Mouse (Mus musculus): ENCODE data around the gene Kif26a. TPM values are rescaled to one million over a fixed set of nuclear protein-coding genes. Genes with fewer than 3 reads are reported as not detected.

Kif26a gene
- polyA plus RNA-seq, 1 experiment from 2014 or later: 2.2 TPM

DNA sequence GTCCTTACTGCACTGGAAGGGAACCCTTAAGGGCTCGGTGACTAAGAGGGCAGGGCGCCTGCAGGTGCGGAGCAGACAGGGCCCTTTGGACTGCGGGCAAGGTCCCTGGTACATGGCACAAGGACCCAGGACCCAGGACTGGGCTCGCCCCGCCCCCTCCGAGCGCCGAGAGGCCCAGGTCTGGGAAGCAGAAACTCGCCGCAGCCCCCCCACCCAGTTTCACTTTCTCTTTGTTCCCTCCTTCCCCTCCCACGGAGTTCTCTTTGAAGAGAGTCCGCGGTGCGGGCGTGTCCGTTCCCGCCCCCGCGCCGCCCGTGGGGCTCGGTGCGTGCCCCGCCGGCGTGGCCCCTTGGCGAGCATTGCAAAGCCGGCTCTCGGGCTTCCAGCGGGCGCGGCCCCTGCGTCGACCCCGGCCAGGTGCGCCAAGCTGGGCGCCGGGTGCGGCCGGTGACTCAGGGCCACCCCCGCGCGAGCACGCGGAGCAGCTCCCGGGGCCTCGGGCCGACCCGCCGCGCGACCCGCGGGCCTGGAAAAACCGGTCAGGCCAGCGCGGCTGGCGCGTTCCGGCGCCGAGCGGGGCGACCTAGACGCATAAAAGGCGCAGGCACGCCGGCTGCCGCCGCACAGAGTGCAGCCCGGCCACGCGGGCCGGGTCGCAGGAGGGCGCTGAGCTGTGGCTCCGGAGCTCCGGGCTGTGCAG lies 15.7 kb upstream of the Kif26a start:
- H3K4me1 ChIP-seq (ENCODE audit: insufficient read depth): 0 out of 2 replicates have a peak, but pooled peaks cover 3% of the 10 kb centered on the region
- peak overlapping the region; percentile 77 for H3K9ac ChIP-seq
- H3K9me3 ChIP-seq (ENCODE audit: low read depth, low read length): no peaks in the 10 kb centered on the region
- DNase-seq (peak; percentile 82), ATAC-seq (ENCODE audit: insufficient read depth) (peak; percentile 88)
- 1% methylated on average over 73 of the region's 79 CpGs for WGBS
- H3K36me3 ChIP-seq (ENCODE audit: insufficient read depth): no peaks in the 10 kb centered on the region
- peak overlapping the region; percentile 70 for H3K4me3 ChIP-seq (ENCODE audit: low read depth, low read length)
- peak overlapping the region; percentile 93 for H3K4me2 ChIP-seq
- H3K27ac ChIP-seq (ENCODE audit: low read depth): peak overlapping the region; percentile 78
- H3K27me3 ChIP-seq (ENCODE audit: insufficient read depth, low read length): peaks cover 23% of the 10 kb centered on the region
- no peak for TF ChIP-seq CTCF (IDR thresholded peaks at IDR 0.05; ENCODE audit: low read depth)

DNA sequence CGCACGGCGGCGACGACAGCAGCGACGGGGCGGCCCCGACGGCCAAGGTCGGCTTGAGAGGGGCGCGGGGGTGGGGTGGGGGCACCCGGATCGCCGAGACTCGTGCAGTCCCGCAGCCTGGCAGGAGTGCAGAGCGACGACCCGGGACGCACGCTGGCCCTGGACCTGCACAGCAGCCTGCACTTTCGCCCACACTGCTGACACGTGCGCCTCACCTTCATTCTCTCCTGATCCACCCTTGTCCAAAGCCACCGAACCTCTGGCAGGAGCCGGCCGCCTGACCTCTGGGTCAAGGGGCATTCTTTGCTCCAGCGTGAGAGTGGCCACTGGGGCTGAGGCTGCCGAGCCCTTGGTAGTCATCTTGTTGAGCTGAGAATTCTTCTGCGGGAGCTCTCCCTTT lies 15.1 kb upstream of the Kif26a start:
- Histone ChIP-seq H3K27ac (ENCODE audit: low read depth) (no peak overlapping the region), H3K27me3 (ENCODE audit: insufficient read depth, low read length) (peaks cover 23% of the 10 kb centered on the region), H3K4me3 (ENCODE audit: low read depth, low read length) (peak overlapping the region; percentile 70), H3K9me3 (ENCODE audit: low read depth, low read length) (no peaks in the 10 kb centered on the region), H3K4me1 (ENCODE audit: insufficient read depth) (0 out of 2 replicates have a peak, but pooled peaks cover 3% of the 10 kb centered on the region), H3K9ac (peak overlapping the region; percentile 77), H3K36me3 (ENCODE audit: insufficient read depth) (no peaks in the 10 kb centered on the region), H3K4me2 (peak overlapping the region; percentile 93)
- DNase-seq (no peak), ATAC-seq (ENCODE audit: insufficient read depth) (peak; percentile 47)
- TF ChIP-seq CTCF (IDR thresholded peaks at IDR 0.05; ENCODE audit: low read depth): no peak
- WGBS: 12% methylated on average over 32 of the region's 32 CpGs

DNA sequence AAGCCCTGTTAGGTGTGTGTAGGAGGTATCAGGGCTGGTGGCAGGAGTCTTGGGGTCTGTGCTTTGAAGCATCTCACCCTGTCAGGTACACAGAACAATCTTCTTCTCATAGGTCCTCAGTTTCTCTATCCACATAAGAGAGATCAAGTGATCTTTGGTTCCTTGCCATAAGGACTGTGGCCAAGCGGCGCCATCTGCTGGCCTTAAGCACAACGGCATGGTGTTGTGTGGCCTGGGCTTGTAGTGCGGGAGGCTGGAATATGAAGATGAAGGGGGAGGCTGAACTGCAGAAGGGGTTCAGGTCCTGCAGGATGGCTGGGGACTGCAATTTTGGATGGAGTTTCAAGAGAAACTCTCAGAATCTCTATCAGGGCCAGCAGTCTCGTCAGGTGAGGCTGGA lies 5.8 kb upstream of the Kif26a start:
- peak; percentile 92 for TF ChIP-seq CTCF (IDR thresholded peaks at IDR 0.05; ENCODE audit: low read depth)
- Histone ChIP-seq H3K4me2 (no peak overlapping the region), H3K9me3 (ENCODE audit: low read depth, low read length) (no peaks in the 10 kb centered on the region), H3K4me3 (ENCODE audit: low read depth, low read length) (no peak overlapping the region), H3K36me3 (ENCODE audit: insufficient read depth) (no peaks in the 10 kb centered on the region), H3K27ac (ENCODE audit: low read depth) (no peak overlapping the region), H3K27me3 (ENCODE audit: insufficient read depth, low read length) (peaks cover 47% of the 10 kb centered on the region), H3K4me1 (ENCODE audit: insufficient read depth) (no peaks in the 10 kb centered on the region), H3K9ac (no peak overlapping the region)
- WGBS: 2% methylated on average over 5 of the region's 5 CpGs
- ATAC-seq (ENCODE audit: insufficient read depth): no peak
- DNase-seq: peak; percentile 82

DNA sequence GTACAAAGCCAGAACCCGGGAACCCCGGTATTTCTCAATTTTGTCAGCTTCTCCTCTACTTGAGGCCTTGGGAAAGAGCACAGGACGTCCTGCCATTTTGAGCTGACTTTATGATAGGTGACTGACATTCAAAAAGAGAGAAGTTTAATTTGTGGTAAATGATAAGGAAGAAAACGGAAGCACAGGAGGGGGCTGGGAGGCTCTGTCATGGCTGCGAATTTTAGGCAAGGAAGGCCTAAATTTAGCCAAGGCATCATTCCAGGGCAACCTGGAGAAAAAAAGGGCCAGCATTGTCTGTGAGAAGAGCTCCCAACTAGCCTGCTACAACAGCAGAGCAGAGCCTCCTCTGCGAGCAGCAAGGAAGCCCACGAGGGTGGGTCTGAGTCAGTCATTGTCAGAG lies 5.3 kb upstream of the Kif26a start:
- H3K27ac ChIP-seq (ENCODE audit: low read depth): no peak overlapping the region
- no peak overlapping the region for H3K9ac ChIP-seq
- no peaks in the 10 kb centered on the region for H3K36me3 ChIP-seq (ENCODE audit: insufficient read depth)
- ATAC-seq (ENCODE audit: insufficient read depth): no peak
- H3K9me3 ChIP-seq (ENCODE audit: low read depth, low read length): no peaks in the 10 kb centered on the region
- no peaks in the 10 kb centered on the region for H3K4me1 ChIP-seq (ENCODE audit: insufficient read depth)
- WGBS: 54% methylated on average over 7 of the region's 7 CpGs
- DNase-seq: no peak
- no peak overlapping the region for H3K4me3 ChIP-seq (ENCODE audit: low read depth, low read length)
- H3K27me3 ChIP-seq (ENCODE audit: insufficient read depth, low read length): peaks cover 47% of the 10 kb centered on the region
- TF ChIP-seq CTCF (IDR thresholded peaks at IDR 0.05; ENCODE audit: low read depth): no peak
- no peak overlapping the region for H3K4me2 ChIP-seq

DNA sequence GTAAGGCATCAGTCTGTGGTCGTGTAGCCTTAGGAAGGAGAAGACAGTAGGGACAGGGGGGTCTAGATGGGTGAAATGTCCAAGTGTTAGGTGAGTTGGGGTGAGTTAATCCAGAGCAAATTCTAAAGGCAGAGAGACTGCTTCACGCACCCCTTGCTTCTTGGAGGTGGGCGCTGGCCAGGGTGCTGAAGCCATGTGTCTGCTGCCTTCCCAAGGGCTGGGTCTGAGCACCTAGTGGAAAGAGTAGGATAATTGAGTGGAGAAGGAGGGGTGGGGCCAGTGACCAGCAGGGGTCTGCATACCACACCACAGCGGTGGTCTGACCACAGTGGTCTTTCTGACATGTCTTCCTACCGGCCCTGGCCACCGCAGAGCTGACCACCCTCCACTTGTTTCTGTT lies 4.7 kb upstream of the Kif26a start:
- H3K9ac ChIP-seq: no peak overlapping the region
- H3K27ac ChIP-seq (ENCODE audit: low read depth): no peak overlapping the region
- H3K4me2 ChIP-seq: no peak overlapping the region
- H3K4me1 ChIP-seq (ENCODE audit: insufficient read depth): no peaks in the 10 kb centered on the region
- no peak overlapping the region for H3K4me3 ChIP-seq (ENCODE audit: low read depth, low read length)
- WGBS: 2% methylated on average over 6 of the region's 6 CpGs
- DNase-seq (peak; percentile 86), ATAC-seq (ENCODE audit: insufficient read depth) (no peak)
- H3K27me3 ChIP-seq (ENCODE audit: insufficient read depth, low read length): peaks cover 52% of the 10 kb centered on the region
- no peaks in the 10 kb centered on the region for H3K36me3 ChIP-seq (ENCODE audit: insufficient read depth)
- no peaks in the 10 kb centered on the region for H3K9me3 ChIP-seq (ENCODE audit: low read depth, low read length)
- TF ChIP-seq CTCF (IDR thresholded peaks at IDR 0.05; ENCODE audit: low read depth): peak; percentile 3; the same call in 1 of the 2 replicates

DNA sequence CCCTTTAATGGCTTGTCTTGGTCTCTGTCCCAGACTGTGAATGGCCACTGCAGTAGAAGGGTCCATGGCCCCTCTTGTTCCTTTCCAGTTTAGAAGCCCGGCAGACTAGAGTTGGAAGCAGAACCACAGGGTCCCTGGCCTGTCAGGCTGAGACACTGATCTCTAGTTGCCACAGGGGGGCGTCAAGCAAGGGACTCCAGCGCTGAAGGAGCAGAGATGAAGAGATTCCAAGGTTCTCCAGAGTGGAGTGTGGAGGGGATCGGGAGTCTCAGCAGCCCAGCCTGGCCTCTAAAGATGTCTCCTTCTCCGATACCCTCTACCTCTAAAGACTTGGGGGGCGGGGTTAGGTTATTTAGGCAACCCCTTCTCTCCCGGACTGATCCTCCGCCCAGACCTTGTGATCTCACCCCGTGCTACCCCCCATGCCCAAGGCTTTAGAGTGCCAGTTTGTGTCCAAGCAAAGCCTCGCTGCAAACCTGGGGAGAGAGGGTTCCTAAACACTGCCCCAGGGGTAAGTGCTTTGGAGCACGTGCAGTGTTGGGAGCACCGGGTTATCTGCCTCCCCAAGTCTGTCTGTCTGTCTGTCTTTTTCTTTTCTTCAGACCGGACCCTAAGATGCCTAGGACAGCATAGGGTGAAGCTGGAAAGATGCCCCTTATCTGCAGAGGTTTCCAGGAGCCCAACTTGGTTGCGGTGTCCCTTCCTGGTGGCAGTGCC lies 2.7 kb upstream of the Kif26a start:
- no peaks in the 10 kb centered on the region for H3K4me1 ChIP-seq (ENCODE audit: insufficient read depth)
- H3K4me2 ChIP-seq: peak overlapping the region; percentile 65
- no peak overlapping the region for H3K9ac ChIP-seq
- H3K9me3 ChIP-seq (ENCODE audit: low read depth, low read length): no peaks in the 10 kb centered on the region
- 5% methylated on average over 14 of the region's 14 CpGs for WGBS
- DNase-seq: peak; percentile 48
- no peak overlapping the region for H3K27ac ChIP-seq (ENCODE audit: low read depth)
- peak overlapping the region; percentile 52 for H3K4me3 ChIP-seq (ENCODE audit: low read depth, low read length)
- H3K36me3 ChIP-seq (ENCODE audit: insufficient read depth): no peaks in the 10 kb centered on the region
- peak; percentile 45 for TF ChIP-seq CTCF (IDR thresholded peaks at IDR 0.05; ENCODE audit: low read depth)
- peaks cover 65% of the 10 kb centered on the region for H3K27me3 ChIP-seq (ENCODE audit: insufficient read depth, low read length)
- no peak for ATAC-seq (ENCODE audit: insufficient read depth)

DNA sequence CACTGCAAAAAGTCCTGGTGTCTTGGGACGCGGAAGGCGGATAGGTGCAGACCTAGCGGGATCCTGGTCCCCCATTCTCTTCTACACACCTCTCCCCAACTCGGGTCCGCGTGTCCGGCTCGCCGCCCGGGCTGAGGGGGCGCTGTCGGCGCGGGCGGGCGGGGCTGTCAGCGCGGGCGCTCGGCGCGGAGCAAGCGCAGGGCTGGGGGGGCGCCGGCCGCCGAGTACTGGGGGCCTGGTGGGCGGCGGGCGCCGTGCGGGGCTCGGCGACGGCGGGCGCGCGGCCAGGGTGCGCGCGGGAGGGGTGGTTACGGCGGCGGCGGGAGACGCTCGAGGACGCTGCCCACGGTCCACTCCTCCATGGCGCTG lies 2.2 kb upstream of the Kif26a start:
- no peak overlapping the region for H3K27ac ChIP-seq (ENCODE audit: low read depth)

More for the DNA sequence above, 2.2 kb upstream of the Kif26a start:
- DNase-seq: no peak
- no peak for TF ChIP-seq CTCF (IDR thresholded peaks at IDR 0.05; ENCODE audit: low read depth)
- H3K4me1 ChIP-seq (ENCODE audit: insufficient read depth): no peaks in the 10 kb centered on the region
- ATAC-seq (ENCODE audit: insufficient read depth): no peak
- peak overlapping the region; percentile 65 for H3K4me2 ChIP-seq
- H3K4me3 ChIP-seq (ENCODE audit: low read depth, low read length): peak overlapping the region; percentile 52
- H3K9me3 ChIP-seq (ENCODE audit: low read depth, low read length): no peaks in the 10 kb centered on the region
- no peaks in the 10 kb centered on the region for H3K36me3 ChIP-seq (ENCODE audit: insufficient read depth)
- peaks cover 65% of the 10 kb centered on the region for H3K27me3 ChIP-seq (ENCODE audit: insufficient read depth, low read length)
- H3K9ac ChIP-seq: no peak overlapping the region
- 2% methylated on average over 43 of the region's 52 CpGs for WGBS
